Mouse (Mus musculus) bone marrow, adult 2 months (tissue): ENCODE results near the gene Bptf.
A peak's percentile ranks its signal among the peaks of the same experiment; 100 is the strongest.

Experiments used
- CTCF ChIP-seq: fragments of 200-500 bp; IDR thresholded peaks from 2 replicates; pipeline ENCODE4 v1.5.1; 2011; ENCODE audit warnings: low read length, control low read depth; ENCODE audit not compliant: control insufficient read depth, insufficient read depth
- POLR2A ChIP-seq: fragments of 200-500 bp; IDR thresholded peaks from 2 replicates; pipeline ENCODE4 v1.6.1; 2011; ENCODE audit warnings: low read depth, mild to moderate bottlenecking, control low read depth, low read length, borderline replicate concordance; ENCODE audit not compliant: control insufficient read depth

GRCm38 (mm10) chr11:107105227-107105626, 26.7 kb downstream of the Bptf start:
- TF ChIP-seq CTCF: peak; percentile 85
- no peak for TF ChIP-seq POLR2A
